Mouse (Mus musculus): ENCODE results near the gene BC055324.
A peak's percentile ranks its signal among the peaks of the same experiment; 100 is the strongest.

Gene BC055324

GRCm38 (mm10) chr1:163958036-163958435 lies 36.6 kb downstream of the BC055324 start:
- no peak for DNase-seq (ENCODE audit: extremely low read depth, insufficient read length, low spot score)

DNA sequence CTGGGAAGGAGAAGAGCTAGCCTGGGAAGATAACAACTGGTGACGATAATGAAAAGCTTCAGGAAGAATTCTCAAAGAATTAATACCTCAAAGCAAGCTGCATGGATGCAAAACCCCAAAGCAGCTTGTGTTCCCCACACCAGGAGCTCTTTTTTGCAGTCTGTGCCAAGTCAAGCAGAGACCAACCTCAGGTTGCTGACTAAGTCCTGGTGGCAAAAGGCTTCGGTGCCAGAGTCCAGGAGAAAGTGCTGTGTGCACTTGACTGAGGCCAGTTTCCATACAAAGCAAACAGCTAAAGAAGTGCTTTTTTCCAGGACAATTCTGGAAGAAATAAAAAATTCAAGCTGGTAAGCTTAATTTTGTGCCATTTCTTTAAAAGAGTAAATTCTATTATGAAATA lies 41.2 kb downstream of the BC055324 start:
- DNase-seq (ENCODE audit: extremely low read depth, insufficient read length, low spot score), result no peak

- no peak for DNase-seq (ENCODE audit: extremely low read depth, insufficient read length, low spot score)
Observed at GRCm38 (mm10) chr1:163942056-163942455, 52.5 kb downstream of the BC055324 start.

GRCm38 (mm10) chr1:163934591-163934990 lies 60.0 kb downstream of the BC055324 start:
- no peak for DNase-seq (ENCODE audit: extremely low read depth, insufficient read length, low spot score)

DNA sequence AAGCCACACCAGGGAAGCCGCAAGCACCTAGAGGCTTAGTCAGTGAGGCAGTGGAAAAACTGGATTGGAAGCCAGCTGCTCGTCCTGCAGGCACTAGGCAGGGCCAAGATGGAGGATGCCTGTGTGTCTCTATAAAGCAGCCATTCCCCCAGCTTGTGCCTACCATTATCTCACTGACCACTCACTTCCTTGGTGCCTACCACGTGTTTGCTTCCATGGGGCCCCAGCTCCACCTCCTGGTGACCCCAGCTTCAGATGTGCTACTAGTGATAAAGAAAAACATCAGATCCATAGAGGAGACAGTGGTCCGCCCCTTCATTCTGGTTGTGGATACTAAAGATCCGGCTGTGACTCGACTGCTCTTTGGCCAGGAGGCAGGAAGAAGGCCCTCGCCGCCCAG lies 62.8 kb downstream of the BC055324 start:
- DNase-seq (ENCODE audit: extremely low read depth, insufficient read length, low spot score), result no peak

DNA sequence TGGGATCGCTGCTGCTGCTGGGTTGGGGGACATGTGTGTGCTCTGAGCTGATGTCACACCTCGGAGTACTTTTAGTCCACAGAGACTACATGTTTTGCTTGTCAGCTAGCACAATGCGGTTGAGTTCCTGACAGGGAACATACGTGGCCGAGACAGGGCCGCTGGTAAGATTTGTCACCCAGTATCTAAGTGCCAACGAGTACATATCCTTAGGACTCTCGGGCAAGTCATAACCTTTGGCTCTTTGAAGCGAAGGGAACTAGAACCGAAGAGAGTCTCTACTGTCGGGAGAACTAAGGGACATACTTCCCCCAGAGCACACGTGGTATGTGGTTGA lies 64.2 kb downstream of the BC055324 start:
- no peak for DNase-seq (ENCODE audit: extremely low read depth, insufficient read length, low spot score)

DNA sequence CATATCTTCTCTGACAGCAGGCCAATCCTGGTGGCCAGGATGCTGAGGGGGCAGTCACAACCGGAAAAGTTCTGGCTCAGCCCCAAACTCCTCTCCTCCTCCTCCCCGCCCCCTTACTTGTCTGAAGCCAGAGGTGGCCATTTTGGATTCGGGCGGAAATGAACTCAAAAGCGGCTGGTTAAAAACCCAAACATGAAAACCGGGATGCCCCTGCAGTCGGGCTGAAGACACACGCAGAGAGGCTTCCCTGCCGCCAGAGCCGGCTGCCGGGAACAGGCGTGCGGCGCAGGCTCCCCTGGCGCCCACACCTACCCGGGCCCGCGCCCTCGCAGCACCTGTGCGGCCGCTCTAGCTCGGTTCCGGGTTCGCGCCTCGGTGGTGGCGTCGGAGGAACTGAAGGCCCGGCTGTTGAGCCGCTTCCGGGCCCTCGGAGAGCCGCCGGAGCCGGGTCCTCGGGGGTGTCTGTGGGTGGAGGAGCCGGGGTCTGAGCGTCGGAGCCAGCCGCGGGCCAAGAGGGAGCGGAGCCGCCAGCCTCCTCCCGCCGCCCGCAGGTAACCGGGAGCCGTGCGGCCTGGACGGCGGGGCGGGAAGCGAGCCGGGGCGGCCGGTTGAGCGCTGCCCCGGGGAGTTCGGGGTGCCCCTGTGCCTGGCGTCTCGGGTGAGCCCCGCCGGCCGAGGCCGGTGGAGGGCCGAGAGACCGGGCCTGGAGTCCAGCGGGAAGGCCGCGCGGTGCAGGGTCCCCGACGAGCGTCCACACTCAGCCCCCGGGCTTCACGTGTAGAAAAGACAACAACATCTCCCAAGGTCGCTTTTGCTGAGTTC lies 64.7 kb downstream of the BC055324 start:
- DNase-seq (ENCODE audit: extremely low read depth, insufficient read length, low spot score), result peak; percentile 89

DNA sequence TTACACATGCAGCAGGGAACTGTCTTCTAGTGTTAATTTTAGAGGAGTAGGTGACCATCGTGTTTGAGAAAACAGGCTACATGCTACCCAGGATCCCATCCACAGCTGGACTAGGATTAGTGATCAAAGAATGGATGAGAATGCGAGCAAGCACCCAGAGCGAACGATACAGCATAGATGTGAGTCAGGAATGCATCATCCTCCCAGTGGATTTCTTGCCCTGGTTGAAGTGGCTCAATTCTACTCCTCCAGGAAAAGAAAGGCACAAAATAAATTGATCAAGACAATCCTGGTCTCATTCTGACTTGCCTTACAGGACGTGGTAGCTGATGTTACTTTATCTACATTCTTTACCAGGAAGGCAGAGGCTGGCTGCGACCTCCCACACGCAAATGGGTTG lies 65.8 kb downstream of the BC055324 start, which contains the start of gene Scyl3:
Scyl3 (plus strand) TSS at position 255 of the 400 bp plus-strand sequence.
- DNase-seq (ENCODE audit: extremely low read depth, insufficient read length, low spot score), result no peak

GRCm38 (mm10) chr1:163924093-163924492 lies 70.5 kb downstream of the BC055324 start:
- DNase-seq (ENCODE audit: extremely low read depth, insufficient read length, low spot score), result no peak

- DNase-seq (ENCODE audit: extremely low read depth, insufficient read length, low spot score), result no peak
Observed at GRCm38 (mm10) chr1:163917349-163918160, 77.0 kb downstream of the BC055324 start.

DNA sequence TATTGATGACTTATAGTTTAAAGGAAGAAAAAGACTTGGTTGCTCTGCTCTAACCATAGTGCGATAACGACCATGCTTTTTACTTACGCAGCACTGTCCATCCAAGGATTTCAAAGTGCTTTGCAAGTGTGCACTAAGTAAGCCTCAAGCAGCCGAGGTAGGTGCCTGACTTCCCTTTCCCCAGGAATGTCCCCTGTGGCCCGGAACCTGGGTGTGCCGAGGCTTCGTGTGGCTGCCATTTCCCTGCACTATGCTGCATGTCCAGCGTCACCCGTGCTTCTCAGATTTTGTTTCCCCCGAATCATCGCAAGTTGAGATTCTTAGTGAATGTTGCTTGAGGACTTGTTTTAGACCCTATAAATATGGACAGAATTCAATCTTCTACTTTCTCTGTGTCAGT lies 82.6 kb downstream of the BC055324 start:
- DNase-seq (ENCODE audit: extremely low read depth, insufficient read length, low spot score), result no peak

GRCm38 (mm10) chr1:163910785-163911184 lies 83.8 kb downstream of the BC055324 start:
- no peak for DNase-seq (ENCODE audit: extremely low read depth, insufficient read length, low spot score)

DNA sequence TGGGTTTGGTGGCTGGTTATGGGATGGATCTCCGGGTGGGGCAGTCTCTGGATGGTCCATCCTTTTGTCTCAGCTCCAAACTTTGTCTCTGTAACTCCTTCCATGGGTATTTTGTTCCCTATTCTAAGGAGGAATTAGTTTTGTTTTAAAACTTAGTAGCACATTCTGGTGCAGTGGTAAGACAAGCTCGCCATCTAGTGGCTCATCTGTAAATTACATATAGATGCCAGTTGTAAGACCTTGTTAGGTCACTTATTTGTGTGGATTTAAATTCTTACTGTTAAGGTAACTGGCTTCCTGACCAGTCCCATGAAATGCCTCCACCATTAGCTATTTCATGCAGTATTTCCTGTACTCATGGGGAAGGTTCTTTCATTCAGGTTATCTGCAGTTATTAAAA lies 84.3 kb downstream of the BC055324 start:
- peak; percentile 30 for DNase-seq (ENCODE audit: extremely low read depth, insufficient read length, low spot score)

DNA sequence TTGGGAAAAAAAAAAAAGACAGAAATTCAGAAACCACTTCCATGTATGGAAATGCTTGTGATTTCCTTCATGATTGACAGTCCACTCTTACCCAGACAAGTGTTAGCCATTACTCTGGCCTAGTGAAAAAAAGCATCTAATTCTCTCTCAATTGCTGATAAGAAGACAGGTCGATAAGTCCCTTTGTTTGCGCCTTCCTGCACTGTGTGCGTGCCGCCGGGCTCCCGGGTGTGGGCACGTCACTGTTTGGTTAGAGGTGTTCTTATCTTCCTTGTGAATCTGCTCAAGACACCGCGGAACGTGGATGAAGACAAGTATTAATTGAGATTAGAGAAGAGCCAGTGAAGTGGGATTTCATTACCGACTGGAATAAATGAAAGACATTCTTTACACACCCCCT lies 86.2 kb downstream of the BC055324 start:
- no peak for DNase-seq (ENCODE audit: extremely low read depth, insufficient read length, low spot score)

DNA sequence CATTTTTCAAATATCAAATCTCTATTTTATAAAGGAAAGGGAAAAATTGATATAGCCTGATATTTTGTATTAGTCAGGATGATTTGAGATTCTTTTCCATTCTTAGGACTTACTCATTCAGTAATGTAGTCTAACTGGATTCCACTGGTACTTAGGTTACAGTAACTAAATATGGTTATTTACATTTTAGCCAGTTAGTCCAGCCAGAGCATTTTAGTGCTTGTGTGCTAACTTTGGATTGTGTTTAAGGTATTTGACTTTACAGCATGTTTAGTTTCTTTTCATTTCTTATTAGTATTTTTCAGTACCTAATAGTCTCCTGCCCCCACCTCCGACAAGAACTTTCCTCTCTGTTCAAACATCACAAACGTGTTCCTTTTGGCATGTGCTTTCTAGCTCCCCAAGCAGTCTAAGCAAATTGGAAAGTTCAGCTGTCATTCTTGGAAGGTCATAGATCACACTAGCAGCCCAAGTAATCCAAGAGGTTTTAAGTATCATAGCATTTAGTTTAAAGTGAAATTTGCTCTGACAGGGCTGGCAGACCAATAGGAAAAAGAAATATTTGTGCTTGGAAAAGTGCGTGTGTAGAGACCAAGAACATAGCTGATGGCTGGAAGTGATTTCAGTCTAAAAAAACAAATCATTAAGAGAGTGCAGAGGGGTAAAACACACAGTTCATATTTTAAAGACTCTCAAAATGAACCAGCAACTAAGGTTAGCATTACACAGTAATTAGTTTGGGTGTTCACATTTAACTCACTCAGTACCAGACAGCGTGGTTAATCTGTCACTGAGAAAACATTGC lies 87.4 kb downstream of the BC055324 start:
- no peak for DNase-seq (ENCODE audit: extremely low read depth, insufficient read length, low spot score)

DNA sequence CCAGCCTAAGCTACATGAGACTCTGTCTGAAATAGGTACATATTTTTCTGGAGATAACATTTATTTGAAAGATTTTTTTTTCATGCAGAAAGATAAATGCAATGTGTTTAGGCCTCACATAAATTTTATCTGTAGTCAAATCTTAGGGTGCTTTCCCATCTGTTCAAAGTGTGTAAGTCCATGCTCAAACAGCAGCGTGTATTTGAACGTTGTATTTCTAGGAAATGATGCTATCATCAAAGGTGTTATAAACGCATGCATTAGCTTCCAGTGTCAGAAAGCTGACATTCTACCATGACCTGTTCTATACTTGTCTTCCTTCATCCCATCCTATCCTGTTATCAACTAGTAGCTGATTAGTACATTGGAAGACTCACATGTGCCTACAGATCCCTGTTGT lies 91.2 kb downstream of the BC055324 start:
- DNase-seq (ENCODE audit: extremely low read depth, insufficient read length, low spot score), result no peak

DNA sequence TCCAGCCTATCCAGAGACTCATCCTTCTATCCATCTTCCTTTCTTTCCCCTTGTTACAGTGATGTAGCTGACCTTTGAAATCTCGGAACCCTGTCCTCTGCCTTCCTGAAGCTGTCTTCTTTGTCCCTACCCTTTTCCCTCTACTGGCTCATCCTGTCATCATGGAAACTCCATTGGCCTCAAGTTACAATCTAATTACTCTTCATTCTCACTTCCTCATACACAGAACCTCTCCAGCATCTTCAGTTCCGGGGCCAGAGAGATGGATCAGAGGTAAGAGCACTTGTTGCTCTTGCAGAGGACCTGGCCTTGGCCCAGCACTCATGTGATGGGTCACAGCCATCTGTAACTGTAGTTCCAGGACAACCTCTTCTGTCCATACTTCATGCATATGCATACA lies 94.4 kb downstream of the BC055324 start:
- DNase-seq (ENCODE audit: extremely low read depth, insufficient read length, low spot score), result no peak

- no peak for DNase-seq (ENCODE audit: extremely low read depth, insufficient read length, low spot score)
Observed at GRCm38 (mm10) chr1:163899575-163899974, 95.0 kb downstream of the BC055324 start.

DNA sequence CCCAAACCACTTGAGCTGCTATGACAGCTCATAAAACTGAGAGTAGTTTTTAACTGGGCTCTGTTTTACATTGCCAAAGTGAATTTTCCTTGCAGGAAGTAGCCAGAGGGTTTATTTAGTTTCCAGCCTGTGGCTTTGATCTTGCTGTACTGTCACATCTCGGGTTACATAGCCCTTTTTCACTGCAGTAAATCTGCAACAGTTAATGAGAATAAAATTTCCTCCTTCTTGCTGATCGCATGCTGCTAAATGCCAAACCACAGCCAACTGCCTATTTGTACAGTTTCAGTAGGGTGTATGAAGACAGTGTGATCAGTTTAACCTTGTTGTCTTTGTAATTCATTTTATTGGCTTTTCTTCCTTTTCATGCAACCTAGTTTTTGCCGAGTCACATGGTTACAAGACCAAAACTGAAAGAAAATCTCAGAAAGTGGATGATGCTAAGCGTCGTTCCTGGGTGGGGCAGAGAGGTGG lies 96.3 kb downstream of the BC055324 start:
- DNase-seq (ENCODE audit: extremely low read depth, insufficient read length, low spot score), result no peak

All from 3134 (cell line).